Mouse (Mus musculus): ENCODE data around the gene Rplp0. TPM values are rescaled to one million over a fixed set of nuclear protein-coding genes. Genes with fewer than 3 reads are reported as not detected.

Rplp0 gene
- total and polyA plus RNA-seq, 2 experiments: 607 to 709 TPM

DNA sequence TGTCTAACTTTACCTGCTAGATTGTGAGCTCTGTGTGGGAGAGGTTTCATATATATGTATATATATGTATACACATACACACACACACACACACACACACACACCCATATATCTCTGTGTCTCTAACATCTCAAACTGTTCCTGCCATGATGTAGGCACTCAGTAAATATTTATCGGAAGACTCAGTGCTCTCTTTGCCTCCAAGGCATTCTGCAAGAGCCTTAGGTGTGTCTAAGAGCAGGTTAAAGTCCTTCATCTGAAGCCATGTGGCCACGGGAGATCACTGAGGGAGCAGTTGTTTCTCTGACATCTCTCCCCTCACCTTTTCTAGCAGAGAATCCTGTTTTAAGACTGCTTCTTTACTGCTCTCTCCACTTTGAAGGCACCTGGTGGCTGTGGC lies 32.2 kb downstream of the Rplp0 start:
- Histone ChIP-seq H3K9ac (ENCODE audit: low read depth, low read length) (no peak overlapping the region), H3K27ac (replicated peaks; ENCODE audit: insufficient read depth, low read depth, low read length) (no peak overlapping the region), H3K79me2 (ENCODE audit: control insufficient read depth, insufficient read depth, low read length) (no peaks in the 10 kb centered on the region), H3K4me1 (ENCODE audit: control insufficient read depth, insufficient read depth, low read length) (no peaks in the 10 kb centered on the region), H3K36me3 (ENCODE audit: control insufficient read depth, insufficient read depth, low read length) (peaks cover 30% of the 10 kb centered on the region; the same call in 1 of the 2 replicates), H3K4me3 (ENCODE audit: insufficient read depth, low read depth, low read length) (no peak overlapping the region), H3K27me3 (ENCODE audit: control insufficient read depth, insufficient read depth, low read length) (no peaks in the 10 kb centered on the region)
- WGBS: 92% methylated on average over 2 of the region's 2 CpGs
- no peak for DNase-seq (ENCODE audit: extremely low read depth, low read depth, low spot score)
- TF ChIP-seq CTCF (IDR thresholded peaks at IDR 0.05; ENCODE audit: low read depth, low read length) (no peak), POLR2A (IDR thresholded peaks at IDR 0.05; ENCODE audit: extremely low read depth, insufficient read depth, low read length) (no peak)

DNA sequence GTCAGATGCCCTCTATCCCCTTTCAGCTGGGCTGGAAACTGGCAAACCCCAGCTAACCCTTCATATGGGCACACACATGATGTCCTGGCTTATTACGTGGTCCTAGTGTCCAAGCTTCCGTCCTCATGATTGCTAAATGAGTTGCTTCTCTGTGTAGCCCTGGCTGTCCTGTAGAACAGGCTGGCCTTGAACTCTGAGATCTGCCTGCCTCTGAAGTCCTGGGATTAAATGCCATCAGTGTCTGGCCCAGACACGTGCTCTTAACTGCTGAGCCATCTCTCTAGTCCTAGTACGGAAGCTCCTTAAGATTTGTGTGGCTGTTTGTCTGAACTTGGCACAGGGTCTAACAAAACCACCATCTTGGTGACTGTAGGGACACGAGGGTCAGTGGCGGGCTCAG lies 44.3 kb downstream of the Rplp0 start:
- Histone ChIP-seq H3K4me3 (ENCODE audit: insufficient read depth, low read depth, low read length) (no peak overlapping the region), H3K27ac (replicated peaks; ENCODE audit: insufficient read depth, low read depth, low read length) (no peak overlapping the region), H3K36me3 (ENCODE audit: control insufficient read depth, insufficient read depth, low read length) (peaks cover 21% of the 10 kb centered on the region; the same call in 1 of the 2 replicates), H3K4me1 (ENCODE audit: control insufficient read depth, insufficient read depth, low read length) (no peaks in the 10 kb centered on the region), H3K79me2 (ENCODE audit: control insufficient read depth, insufficient read depth, low read length) (peaks cover 2% of the 10 kb centered on the region; the same call in 1 of the 2 replicates), H3K9ac (ENCODE audit: low read depth, low read length) (no peak overlapping the region), H3K27me3 (ENCODE audit: control insufficient read depth, insufficient read depth, low read length) (no peaks in the 10 kb centered on the region)
- no peak for DNase-seq (ENCODE audit: extremely low read depth, low read depth, low spot score)
- 88% methylated on average over 6 of the region's 6 CpGs for WGBS
- TF ChIP-seq POLR2A (IDR thresholded peaks at IDR 0.05; ENCODE audit: extremely low read depth, insufficient read depth, low read length): no peak
- no peak for TF ChIP-seq CTCF (IDR thresholded peaks at IDR 0.05; ENCODE audit: low read depth, low read length)

DNA sequence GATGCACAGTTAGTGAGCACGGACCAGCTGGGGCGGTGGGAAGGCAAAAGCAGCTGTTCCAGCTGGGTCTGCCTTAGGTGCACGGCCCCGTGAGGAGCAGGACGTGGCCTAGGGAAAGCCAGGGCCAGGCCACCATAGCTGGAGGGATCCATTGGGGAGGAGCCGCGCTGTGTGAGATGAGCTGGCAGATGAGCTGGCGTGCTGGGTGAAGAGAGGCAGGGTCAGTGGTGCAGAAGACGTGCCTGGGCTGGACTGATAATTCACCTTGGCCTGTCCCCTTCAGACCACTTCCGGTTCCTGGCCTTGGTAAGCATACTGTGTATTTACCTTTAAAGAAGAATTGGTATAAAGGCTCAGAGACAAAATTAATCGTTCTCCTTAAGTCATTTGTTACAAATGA lies 52.3 kb downstream of the Rplp0 start:
- no peak for TF ChIP-seq POLR2A (IDR thresholded peaks at IDR 0.05; ENCODE audit: extremely low read depth, insufficient read depth, low read length)
- TF ChIP-seq CTCF (IDR thresholded peaks at IDR 0.05; ENCODE audit: low read depth, low read length): no peak
- H3K27ac ChIP-seq (replicated peaks; ENCODE audit: insufficient read depth, low read depth, low read length): no peak overlapping the region
- no peak for DNase-seq (ENCODE audit: extremely low read depth, low read depth, low spot score)
- WGBS: 97% methylated on average over 11 of the region's 11 CpGs
- H3K79me2 ChIP-seq (ENCODE audit: control insufficient read depth, insufficient read depth, low read length): no peaks in the 10 kb centered on the region
- no peak overlapping the region for H3K9ac ChIP-seq (ENCODE audit: low read depth, low read length)
- H3K4me3 ChIP-seq (ENCODE audit: insufficient read depth, low read depth, low read length): no peak overlapping the region
- H3K36me3 ChIP-seq (ENCODE audit: control insufficient read depth, insufficient read depth, low read length): peaks cover 19% of the 10 kb centered on the region
- no peaks in the 10 kb centered on the region for H3K4me1 ChIP-seq (ENCODE audit: control insufficient read depth, insufficient read depth, low read length)
- no peaks in the 10 kb centered on the region for H3K27me3 ChIP-seq (ENCODE audit: control insufficient read depth, insufficient read depth, low read length)

Other genes with a start within 250 kb of the Rplp0 start
- 17.0 and 21.7 TPM in 2 replicates for gene Srsf9, start 232.3 kb upstream of the Rplp0 start, total RNA-seq (2014; rRNA removed)
- 25.2 and 25.3 TPM in 2 replicates for gene Srsf9, start 232.3 kb upstream of the Rplp0 start, polyA plus RNA-seq (2012; rRNA removed)
- 6.3 and 8.6 TPM in 2 replicates for gene Gatc, start 218.3 kb upstream of the Rplp0 start, total RNA-seq (2014; rRNA removed)
- 11.0 and 12.7 TPM in 2 replicates for gene Gatc, start 218.3 kb upstream of the Rplp0 start, polyA plus RNA-seq (2012; rRNA removed)
- gene Triap1, start 218.2 kb upstream of the Rplp0 start, total RNA-seq (2014; rRNA removed): 12.9 and 14.5 TPM in 2 replicates
- 11.4 and 11.8 TPM in 2 replicates for gene Triap1, start 218.2 kb upstream of the Rplp0 start, polyA plus RNA-seq (2012; rRNA removed)
- gene Cox6a1, start 210.5 kb upstream of the Rplp0 start, total RNA-seq (2014; rRNA removed): 422 and 505 TPM in 2 replicates
- 2,238 and 2,515 TPM in 2 replicates for gene Cox6a1, start 210.5 kb upstream of the Rplp0 start, polyA plus RNA-seq (2012; rRNA removed)
- gene Msi1, start 129.9 kb upstream of the Rplp0 start, total RNA-seq (2014; rRNA removed): not detected in 2 replicates
- 0.09 and 0.35 TPM in 2 replicates for gene Msi1, start 129.9 kb upstream of the Rplp0 start, polyA plus RNA-seq (2012; rRNA removed)
- 0.40 and 2.7 TPM in 2 replicates for gene Pla2g1b, start 93.2 kb upstream of the Rplp0 start, total RNA-seq (2014; rRNA removed)
- not detected in 2 replicates for gene Pla2g1b, start 93.2 kb upstream of the Rplp0 start, polyA plus RNA-seq (2012; rRNA removed)
- 11.5 and 15.0 TPM in 2 replicates for gene Sirt4, start 74.7 kb upstream of the Rplp0 start, total RNA-seq (2014; rRNA removed)
- gene Sirt4, start 74.7 kb upstream of the Rplp0 start, polyA plus RNA-seq (2012; rRNA removed): 26.1 and 26.6 TPM in 2 replicates
- gene Pxn, start 52.8 kb upstream of the Rplp0 start, total RNA-seq (2014; rRNA removed): 10.5 and 15.2 TPM in 2 replicates
- 33.6 and 40.2 TPM in 2 replicates for gene Pxn, start 52.8 kb upstream of the Rplp0 start, polyA plus RNA-seq (2012; rRNA removed)
- 14.8 and 18.3 TPM in 2 replicates for gene Gcn1l1, start 5.8 kb downstream of the Rplp0 start, total RNA-seq (2014; rRNA removed)
- 23.2 and 28.8 TPM in 2 replicates for gene Gcn1l1, start 5.8 kb downstream of the Rplp0 start, polyA plus RNA-seq (2012; rRNA removed)
- 5.5 and 7.0 TPM in 2 replicates for gene Rab35, start 72.4 kb downstream of the Rplp0 start, total RNA-seq (2014; rRNA removed)
- gene Rab35, start 72.4 kb downstream of the Rplp0 start, polyA plus RNA-seq (2012; rRNA removed): 20.1 and 21.3 TPM in 2 replicates
- 1.1 and 1.5 TPM in 2 replicates for gene Bicdl1, start 172.2 kb downstream of the Rplp0 start, total RNA-seq (2014; rRNA removed)
- gene Bicdl1, start 172.2 kb downstream of the Rplp0 start, polyA plus RNA-seq (2012; rRNA removed): 3.1 and 3.9 TPM in 2 replicates

All from liver, adult 2 months (tissue).